Mouse (Mus musculus) midbrain, embryonic 14.5 days (tissue): ENCODE results near the gene Rnase13. TPM values are rescaled to one million over a fixed set of nuclear protein-coding genes. Genes with fewer than 3 reads are reported as not detected.
"Not testable (repeated sequence)": the region's sequence is repeated elsewhere in the genome, so short reads cannot be mapped to it uniquely, and the experiment has no call there.

Experiments used
- ATAC-seq: fragments of 200-750 bp; cut with Nextera tagmentation; 2 replicates; pipeline ENCODE4 v1.8.0; 2017; ENCODE audit warnings: moderate number of reproducible peaks, moderate library complexity; ENCODE audit not compliant: low FRiP score, low TSS enrichment
- DNase-seq: peaks from one replicate; pipeline ENCODE4 v3.0.0-alpha.2; 2015
- H3K27ac ChIP-seq: fragments of 300-500 bp; sonication (generic); replicated peaks from 2 replicates; pipeline ENCODE4 v1.5.1; 2014; ENCODE audit warnings: mild to moderate bottlenecking, low read depth, low read length, moderate library complexity
- H3K27me3 ChIP-seq: fragments of 300-500 bp; sonication (generic); 2 replicates; pipeline ENCODE4 v1.6.1; 2014; ENCODE audit warnings: low read length, control low read depth, mixed read lengths; ENCODE audit not compliant: control insufficient read depth, insufficient read depth
- H3K36me3 ChIP-seq: fragments of 300-500 bp; sonication (generic); 2 replicates; pipeline ENCODE4 v1.6.1; 2014; ENCODE audit warnings: low read length, control low read depth; ENCODE audit not compliant: control insufficient read depth, insufficient read depth
- H3K4me1 ChIP-seq: fragments of 300-500 bp; sonication (generic); 2 replicates; pipeline ENCODE4 v1.6.1; 2014; ENCODE audit warnings: mild to moderate bottlenecking, antibody characterized with exemption, low read length, control low read depth; ENCODE audit not compliant: control insufficient read depth, insufficient read depth
- H3K4me2 ChIP-seq: fragments of 300-500 bp; sonication (generic); 2 replicates; pipeline ENCODE4 v1.6.1; 2014; ENCODE audit warnings: mild to moderate bottlenecking, low read length, moderate library complexity
- H3K4me3 ChIP-seq: fragments of 300-500 bp; sonication (generic); replicated peaks from 2 replicates; pipeline ENCODE4 v1.5.1; 2014; ENCODE audit warnings: low read depth, low read length
- H3K9ac ChIP-seq: fragments of 300-500 bp; sonication (generic); replicated peaks from 2 replicates; pipeline ENCODE4 v1.6.1; 2014; ENCODE audit warnings: mild to moderate bottlenecking, low read length, moderate library complexity
- H3K9me3 ChIP-seq: fragments of 300-500 bp; sonication (generic); 2 replicates; pipeline ENCODE4 v1.6.1; 2016; ENCODE audit warnings: low read length, control low read depth, mixed read lengths; ENCODE audit not compliant: control insufficient read depth
- WGBS: fragments of 180-500 bp; shearing (Covaris S2); extraction: QIAGEN DNeasy Blood & Tissue Kit; methylation state at CpG from one replicate; pipeline ENCODE4 v1.1.7; 2014; 5-methylcytosine and 5-hydroxymethylcytosine counted together
- polyA plus RNA-seq: library from polyadenylated mRNA; unstranded; fragments of >200 nt; fragmentation: Nextera tagmentation; extraction: Ambion mirVana; gene quantifications from 2 replicates; pipeline ENCODE4 v1.2.1, GENCODE M21; 2014

Rnase13 gene
- polyA plus RNA-seq, 1 experiment from 2014 or later, result not detected

- H3K9me3 ChIP-seq, result 0 out of 2 replicates have a peak, but pooled peaks cover 2% of the 10 kb centered on the region
- WGBS, result 70% methylated on average over 10 of the region's 10 CpGs
- no peak overlapping the region for H3K9ac ChIP-seq
- H3K27me3 ChIP-seq, result no peaks in the 10 kb centered on the region
- no peaks in the 10 kb centered on the region for H3K36me3 ChIP-seq
- DNase-seq, result no peak
- no peak overlapping the region for H3K27ac ChIP-seq
- H3K4me1 ChIP-seq, result no peaks in the 10 kb centered on the region
- ATAC-seq, result no peak
- H3K4me2 ChIP-seq, result no peak overlapping the region
- H3K4me3 ChIP-seq, result no peak overlapping the region
Observed at GRCm38 (mm10) chr14:51932092-51933020, 9.8 kb upstream of the Rnase13 start.

GRCm38 (mm10) chr14:51930824-51931223 is 8.3 kb upstream of the Rnase13 start:
- ATAC-seq (0 out of 2 replicates have a peak, but pooled peaks have one; percentile 27), DNase-seq (peak; percentile 84)
- Histone ChIP-seq H3K4me3 (no peak overlapping the region), H3K36me3 (no peaks in the 10 kb centered on the region), H3K9me3 (0 out of 2 replicates have a peak, but pooled peaks cover 2% of the 10 kb centered on the region), H3K4me2 (no peak overlapping the region), H3K9ac (no peak overlapping the region), H3K27me3 (no peaks in the 10 kb centered on the region), H3K4me1 (no peaks in the 10 kb centered on the region), H3K27ac (no peak overlapping the region)
- WGBS, result 39% methylated on average over 5 of the region's 5 CpGs

GRCm38 (mm10) chr14:51929968-51930367 is 7.4 kb upstream of the Rnase13 start:
- no peak for DNase-seq
- H3K9ac ChIP-seq, result no peak overlapping the region

GRCm38 (mm10) chr14:51929309-51929943 is 6.9 kb upstream of the Rnase13 start:
- Histone ChIP-seq H3K36me3 (no peaks in the 10 kb centered on the region), H3K27ac (no peak overlapping the region), H3K4me1 (no peaks in the 10 kb centered on the region), H3K27me3 (no peaks in the 10 kb centered on the region), H3K4me2 (no peak overlapping the region), H3K9ac (no peak overlapping the region), H3K9me3 (0 out of 2 replicates have a peak, but pooled peaks cover 2% of the 10 kb centered on the region), H3K4me3 (no peak overlapping the region)
- ATAC-seq, result no peak
- 85% methylated on average over 8 of the region's 8 CpGs for WGBS
- no peak for DNase-seq

More at GRCm38 (mm10) chr14:51929968-51930367, 7.4 kb upstream of the Rnase13 start:
- 74% methylated on average over 9 of the region's 9 CpGs for WGBS
- Histone ChIP-seq H3K4me3 (no peak overlapping the region), H3K4me1 (no peaks in the 10 kb centered on the region), H3K9me3 (0 out of 2 replicates have a peak, but pooled peaks cover 2% of the 10 kb centered on the region), H3K4me2 (no peak overlapping the region), H3K27ac (no peak overlapping the region), H3K36me3 (no peaks in the 10 kb centered on the region), H3K27me3 (no peaks in the 10 kb centered on the region)
- ATAC-seq, result no peak

GRCm38 (mm10) chr14:51926930-51927329 is 4.4 kb upstream of the Rnase13 start:
- WGBS, result 94% methylated on average over 11 of the region's 11 CpGs

GRCm38 (mm10) chr14:51923492-51923891 is 919 bp upstream of the Rnase13 start:
- H3K27me3 ChIP-seq, result no peaks in the 10 kb centered on the region
- H3K9me3 ChIP-seq, result no peaks in the 10 kb centered on the region
- no peaks in the 10 kb centered on the region for H3K4me1 ChIP-seq
- H3K36me3 ChIP-seq, result no peaks in the 10 kb centered on the region
- H3K4me2 ChIP-seq, result no peak overlapping the region
- WGBS, result 81% methylated on average over 4 of the region's 4 CpGs
- no peak overlapping the region for H3K9ac ChIP-seq
- ATAC-seq, result no peak
- H3K4me3 ChIP-seq, result no peak overlapping the region
- no peak for DNase-seq
- no peak overlapping the region for H3K27ac ChIP-seq

More at GRCm38 (mm10) chr14:51926930-51927329, 4.4 kb upstream of the Rnase13 start:
- H3K9ac ChIP-seq, H3K9me3 ChIP-seq, H3K4me3 ChIP-seq, H3K36me3 ChIP-seq, H3K27ac ChIP-seq, DNase-seq, H3K27me3 ChIP-seq, H3K4me2 ChIP-seq, H3K4me1 ChIP-seq, ATAC-seq: not testable (repeated sequence)

GRCm38 (mm10) chr14:51922910-51923309 is 337 bp upstream of the Rnase13 start:
- H3K4me3 ChIP-seq, result no peak overlapping the region
- no peak for ATAC-seq
- DNase-seq, result no peak
- H3K9ac ChIP-seq, result no peak overlapping the region
- no peaks in the 10 kb centered on the region for H3K4me1 ChIP-seq
- no peaks in the 10 kb centered on the region for H3K9me3 ChIP-seq
- WGBS, result 96% methylated on average over 2 of the region's 2 CpGs
- no peak overlapping the region for H3K4me2 ChIP-seq
- H3K27me3 ChIP-seq, result no peaks in the 10 kb centered on the region
- H3K36me3 ChIP-seq, result no peaks in the 10 kb centered on the region
- no peak overlapping the region for H3K27ac ChIP-seq

- H3K9me3 ChIP-seq, result no peaks in the 10 kb centered on the region
- peak; percentile 23 for DNase-seq
Observed at GRCm38 (mm10) chr14:51921759-51922570, 608 bp downstream of the Rnase13 start.

More at GRCm38 (mm10) chr14:51921759-51922570, 608 bp downstream of the Rnase13 start:
- Histone ChIP-seq H3K9ac (no peak overlapping the region), H3K4me2 (no peak overlapping the region), H3K4me3 (no peak overlapping the region), H3K27ac (no peak overlapping the region), H3K4me1 (no peaks in the 10 kb centered on the region), H3K36me3 (no peaks in the 10 kb centered on the region), H3K27me3 (no peaks in the 10 kb centered on the region)
- WGBS, result 86% methylated on average over 16 of the region's 16 CpGs
- peak; percentile 58; the same call in 1 of the 2 replicates for ATAC-seq
